Mouse (Mus musculus): Measurements from ENCODE around the gene Fignl1.

GRCm38 (mm10) chr11:11844367-11844971 lies 35.7 kb upstream of the Fignl1 start:
- no peak for TF ChIP-seq USF1 (IDR thresholded peaks at IDR 0.05; ENCODE audit: low read depth, low read length)
- no peak for TF ChIP-seq CTCF (IDR thresholded peaks at IDR 0.05 in 2 of 3, conservative IDR thresholded peaks at IDR 0.05 in 1 of 3; ENCODE audit: control insufficient read depth in 1 of 3, insufficient read depth in 1 of 3, low read depth in 2 of 3, low read length in 3 of 3, poor library complexity in 1 of 3, severe bottlenecking in 1 of 3)
- no peak for TF ChIP-seq ETS1 (IDR thresholded peaks at IDR 0.05; ENCODE audit: low read depth, low read length)
- TF ChIP-seq EP300 (IDR thresholded peaks at IDR 0.05; ENCODE audit: low read depth in 1 of 2, low read length in 2 of 2), result no peak
- TF ChIP-seq JUND (IDR thresholded peaks at IDR 0.05; ENCODE audit: low read depth, low read length), result no peak
- TF ChIP-seq CHD1 (IDR thresholded peaks at IDR 0.05; ENCODE audit: low read depth, low read length), result no peak
- TF ChIP-seq TAL1 (IDR thresholded peaks at IDR 0.05; ENCODE audit: low read length), result no peak
- no peak for TF ChIP-seq ZMIZ1 (IDR thresholded peaks at IDR 0.05; ENCODE audit: low read depth, low read length)
- no peak for TF ChIP-seq ZC3H11A (IDR thresholded peaks at IDR 0.05; ENCODE audit: low read depth, low read length)
- no peak for TF ChIP-seq HCFC1 (IDR thresholded peaks at IDR 0.05; ENCODE audit: low read depth, low read length)
- TF ChIP-seq POLR2A (IDR thresholded peaks at IDR 0.05; ENCODE audit: control insufficient read depth in 1 of 2, insufficient read depth in 1 of 2, low read depth in 1 of 2, low read length in 2 of 2, poor library complexity in 1 of 2), result no peak
- no peak for TF ChIP-seq SMC3 (IDR thresholded peaks at IDR 0.05; ENCODE audit: low read depth, low read length)
